Mouse (Mus musculus): ENCODE results near the gene Amh. TPM values are rescaled to one million over a fixed set of nuclear protein-coding genes. Genes with fewer than 3 reads are reported as not detected.

Gene Amh
- total RNA-seq, 4 experiments from 2014 or later, result 2.4 to 4.0 (median 3.0) TPM

DNA sequence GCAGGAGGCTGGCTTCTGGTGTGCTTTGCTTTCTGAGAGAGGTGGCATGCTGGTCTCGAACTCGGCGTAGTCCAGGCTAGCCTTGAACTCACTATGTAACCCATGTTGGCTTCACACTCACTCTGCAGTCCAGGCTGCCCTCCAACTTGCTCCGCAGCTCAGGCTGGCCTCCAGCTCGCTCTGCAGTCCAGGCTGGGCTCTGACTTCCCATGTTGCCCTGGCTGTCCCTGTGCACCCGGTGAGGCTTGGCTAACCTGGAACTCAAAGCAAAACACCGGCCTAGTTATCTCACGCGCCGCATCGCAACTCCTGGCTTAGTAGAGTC is 50.7 kb downstream of the Amh start:
- DNase-seq (ENCODE audit: low spot score in 2 of 2), result no peak

DNA sequence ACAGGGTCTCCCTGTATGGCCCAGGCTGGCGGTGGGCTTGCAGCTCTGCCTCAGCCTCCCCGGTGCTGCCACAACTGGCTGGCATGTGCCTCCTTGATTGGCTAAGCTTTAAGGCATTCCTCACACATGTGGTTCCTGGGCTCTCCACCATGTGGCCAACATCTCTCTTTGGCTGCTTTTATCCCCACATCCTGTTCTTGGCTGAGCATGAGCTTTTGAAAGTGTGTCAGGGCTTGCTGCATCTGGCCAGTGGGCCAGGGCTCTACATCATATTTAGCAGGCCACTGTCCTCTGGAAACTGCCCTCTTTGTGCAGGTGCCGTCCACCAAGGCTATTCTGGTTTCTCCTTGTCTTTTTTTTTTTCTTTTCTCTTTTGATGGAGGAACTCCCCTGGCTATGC is 51.2 kb downstream of the Amh start:
- no peak for DNase-seq (ENCODE audit: low spot score in 2 of 2)

DNA sequence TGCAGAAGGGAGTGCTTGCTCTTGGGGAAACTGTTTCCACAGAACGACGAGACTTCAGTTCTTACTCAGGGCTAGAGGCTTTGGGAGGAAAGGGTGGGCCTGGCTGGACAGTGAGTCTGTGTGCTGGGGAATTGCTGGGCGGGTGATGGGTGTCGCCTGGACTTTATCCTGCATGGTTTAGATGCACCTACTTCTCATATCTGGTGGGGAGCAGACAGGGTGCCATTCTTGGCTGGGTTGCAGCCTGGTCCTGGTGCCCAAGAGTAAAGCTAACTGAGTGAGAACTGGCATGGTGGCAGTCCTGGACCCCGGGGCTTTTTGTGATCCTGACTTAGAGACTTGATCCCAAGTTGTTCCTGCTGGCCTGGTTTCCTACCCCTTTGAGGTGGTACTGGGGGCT is 51.9 kb downstream of the Amh start:
- no peak for DNase-seq (ENCODE audit: low spot score in 2 of 2)

Small RNA genes lying within 50 kb of the gene (microRNA-seq; reads per million reads assigned to microRNA genes)
- 2.6 to 4.5 reads per million in 2 experiments for gene Mir1982

Other genes starting within 250 kb of the Amh start
- 10 to 100 TPM; 45.3 to 53.2 (median 49.5) TPM for gene Rexo1, start 243.7 kb upstream of the Amh start, total RNA-seq (2022)
- 10 to 100 TPM; 47.5 to 51.9 (median 49.3) TPM for gene Klf16, start 227.9 kb upstream of the Amh start, total RNA-seq (2022)
- 100 to 1,000 TPM; 144 to 155 (median 147) TPM for gene Abhd17a, start 214.9 kb upstream of the Amh start, total RNA-seq (2022)
- gene Scamp4, start 202.4 kb upstream of the Amh start, total RNA-seq (2022), result 10 to 100 TPM; 39.3 to 58.6 (median 42.8) TPM
- gene Adat3, start 202.4 kb upstream of the Amh start, total RNA-seq (2022), result 1 to 10 TPM; 2.0 to 5.0 (median 3.0) TPM
- gene Gm49322, start 199.2 kb upstream of the Amh start, total RNA-seq (2022), result 1 to 10 TPM; 3.0 to 5.4 (median 3.7) TPM
- gene Csnk1g2, start 182.4 kb upstream of the Amh start, total RNA-seq (2022), result 100 to 1,000 TPM; 190 to 230 (median 201) TPM
- gene Btbd2, start 148.2 kb upstream of the Amh start, total RNA-seq (2022), result 100 to 1,000 TPM in 2 of 4 experiments, 10 to 100 TPM in 2; 92.1 to 103 (median 97.9) TPM
- 10 to 100 TPM; 41.9 to 50.0 (median 45.1) TPM for gene Mknk2, start 127.1 kb upstream of the Amh start, total RNA-seq (2022)
- 10 to 100 TPM; 13.8 to 18.0 (median 15.0) TPM for gene Mob3a, start 103.3 kb upstream of the Amh start, total RNA-seq (2022)
- 10 to 100 TPM; 56.6 to 73.2 (median 69.8) TPM for gene Izumo4, start 103.1 kb upstream of the Amh start, total RNA-seq (2022)
- gene Ap3d1, start 63.0 kb upstream of the Amh start, total RNA-seq (2022), result 100 to 1,000 TPM; 136 to 163 (median 147) TPM
- 10 to 100 TPM; 43.7 to 56.4 (median 51.3) TPM for gene Dot1l, start 50.0 kb upstream of the Amh start, total RNA-seq (2022)
- gene Sf3a2, start 7.0 kb upstream of the Amh start, total RNA-seq (2022), result 10 to 100 TPM; 43.3 to 60.0 (median 50.2) TPM
- gene Plekhj1, start 6.6 kb upstream of the Amh start, total RNA-seq (2022), result 10 to 100 TPM; 61.4 to 75.8 (median 70.7) TPM
- 1 to 10 TPM in 3 of 4 experiments, under 1 TPM in 1; 0.91 to 4.7 (median 2.7) TPM for gene Jsrp1, start 8.3 kb downstream of the Amh start, total RNA-seq (2022)
- 100 to 1,000 TPM; 475 to 520 (median 506) TPM for gene Oaz1, start 21.4 kb downstream of the Amh start, total RNA-seq (2022)
- gene Lingo3, start 38.8 kb downstream of the Amh start, total RNA-seq (2022), result 10 to 100 TPM; 33.4 to 44.0 (median 40.3) TPM
- gene Lsm7, start 50.0 kb downstream of the Amh start, total RNA-seq (2022), result 10 to 100 TPM; 42.1 to 61.3 (median 57.5) TPM
- gene Sppl2b, start 50.0 kb downstream of the Amh start, total RNA-seq (2022), result 10 to 100 TPM; 53.9 to 68.2 (median 59.3) TPM
- gene Tmprss9, start 66.6 kb downstream of the Amh start, total RNA-seq (2022), result under 1 TPM; 0.35 to 0.66 (median 0.46) TPM
- gene Timm13, start 95.7 kb downstream of the Amh start, total RNA-seq (2022), result 100 to 1,000 TPM; 112 to 139 (median 124) TPM
- gene Lmnb2, start 113.0 kb downstream of the Amh start, total RNA-seq (2022), result 10 to 100 TPM; 17.2 to 22.9 (median 19.9) TPM
- gene Gadd45b, start 124.8 kb downstream of the Amh start, total RNA-seq (2022), result 10 to 100 TPM; 17.4 to 22.9 (median 20.2) TPM
- gene Gng7, start 209.7 kb downstream of the Amh start, total RNA-seq (2022), result 100 to 1,000 TPM; 130 to 139 (median 135) TPM
- gene Diras1, start 220.4 kb downstream of the Amh start, total RNA-seq (2022), result 10 to 100 TPM; 88.3 to 96.9 (median 90.2) TPM
- 10 to 100 TPM; 55.5 to 60.8 (median 60.0) TPM for gene Slc39a3, start 232.2 kb downstream of the Amh start, total RNA-seq (2022)